Mouse (Mus musculus) limb, embryonic 15.5 days (tissue): ENCODE results near the gene Rab4a. TPM values are rescaled to one million over a fixed set of nuclear protein-coding genes. Genes with fewer than 3 reads are reported as not detected.

Experiments used
- ATAC-seq: fragments of 200-750 bp; cut with Nextera tagmentation; 2 replicates; pipeline ENCODE4 v1.8.0; 2017; ENCODE audit warnings: low read depth, moderate TSS enrichment; ENCODE audit not compliant: insufficient number of reproducible peaks, low FRiP score, low TSS enrichment
- H3K27ac ChIP-seq: fragments of 300-500 bp; sonication (generic); 2 replicates; pipeline ENCODE4 v1.5.1; 2015; ENCODE audit warnings: moderate library complexity, mild to moderate bottlenecking, inconsistent platforms
- H3K27me3 ChIP-seq: fragments of 300-500 bp; sonication (generic); 2 replicates; pipeline ENCODE4 v1.6.1; 2015; ENCODE audit warnings: inconsistent platforms
- H3K36me3 ChIP-seq: fragments of 300-500 bp; sonication (generic); 2 replicates; pipeline ENCODE4 v1.6.1; 2015; ENCODE audit warnings: inconsistent platforms
- H3K4me1 ChIP-seq: fragments of 300-500 bp; sonication (generic); 2 replicates; pipeline ENCODE4 v1.6.1; 2015; ENCODE audit warnings: inconsistent platforms
- H3K4me2 ChIP-seq: fragments of 300-500 bp; sonication (generic); 2 replicates; pipeline ENCODE4 v1.6.1; 2015; ENCODE audit warnings: mild to moderate bottlenecking, inconsistent platforms
- H3K4me3 ChIP-seq: fragments of 300-500 bp; sonication (generic); 2 replicates; pipeline ENCODE4 v1.5.1; 2015; ENCODE audit warnings: mild to moderate bottlenecking, inconsistent platforms
- H3K9ac ChIP-seq: fragments of 300-500 bp; sonication (generic); 2 replicates; pipeline ENCODE4 v1.6.1; 2015; ENCODE audit warnings: inconsistent platforms
- H3K9me3 ChIP-seq: fragments of 300-500 bp; sonication (generic); 2 replicates; pipeline ENCODE4 v1.6.1; 2016; ENCODE audit warnings: inconsistent platforms
- WGBS: fragments of 180-500 bp; shearing (Covaris S2); methylation state at CpG from one replicate; pipeline ENCODE4 v1.1.7; 2015; 5-methylcytosine and 5-hydroxymethylcytosine counted together
- polyA plus RNA-seq: library from polyadenylated mRNA; unstranded; fragments of >200 nt; fragmentation: Nextera tagmentation; extraction: Ambion mirVana; gene quantifications from 2 replicates; pipeline ENCODE4 v1.2.1, GENCODE M21; 2015

Gene Rab4a
- polyA plus RNA-seq, 1 experiment from 2014 or later, result 40.6 TPM

DNA sequence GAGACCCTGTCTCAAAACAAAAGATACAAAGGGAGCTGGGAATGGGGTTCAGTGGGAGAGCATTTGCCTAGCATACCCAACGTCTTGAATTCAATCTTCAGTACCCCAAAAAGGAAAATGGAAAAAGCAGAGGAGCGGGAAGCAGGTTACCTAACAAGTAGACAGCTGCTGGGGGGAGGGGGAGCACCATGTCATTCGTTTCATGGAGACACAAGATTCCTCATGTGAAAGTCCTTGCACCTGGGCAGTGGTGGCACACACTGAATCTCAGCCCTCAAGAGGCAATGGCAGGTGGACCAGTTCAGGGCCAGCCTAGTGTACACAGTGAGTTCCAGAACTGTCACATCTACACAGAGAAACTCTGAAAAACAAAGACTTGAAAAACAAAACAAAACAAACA is 51.6 kb downstream of the Rab4a start:
- H3K9me3 ChIP-seq, result no peaks in the 10 kb centered on the region
- 81% methylated on average over 3 of the region's 3 CpGs for WGBS
- no peaks in the 10 kb centered on the region for H3K36me3 ChIP-seq
- no peak overlapping the region for H3K27ac ChIP-seq
- H3K4me1 ChIP-seq, result peaks cover 12% of the 10 kb centered on the region
- H3K9ac ChIP-seq, result no peak overlapping the region
- H3K4me3 ChIP-seq, result no peak overlapping the region
- ATAC-seq, result no peak
- H3K4me2 ChIP-seq, result no peak overlapping the region
- peaks cover 5% of the 10 kb centered on the region for H3K27me3 ChIP-seq

GRCm38 (mm10) chr8:123858574-123858940 is 52.8 kb downstream of the Rab4a start:
- peaks cover 12% of the 10 kb centered on the region for H3K4me1 ChIP-seq
- peak overlapping the region; percentile 98 for H3K4me2 ChIP-seq
- peak overlapping the region; percentile 65; the same call in 1 of the 2 replicates for H3K9ac ChIP-seq
- H3K27ac ChIP-seq, result no peak overlapping the region; the same call in 1 of the 2 replicates
- H3K36me3 ChIP-seq, result no peaks in the 10 kb centered on the region
- no peak for ATAC-seq
- WGBS, result under 1% methylated on average over 17 of the region's 17 CpGs
- H3K27me3 ChIP-seq, result peaks cover 12% of the 10 kb centered on the region
- peak overlapping the region; percentile 88 for H3K4me3 ChIP-seq
- H3K9me3 ChIP-seq, result no peaks in the 10 kb centered on the region

DNA sequence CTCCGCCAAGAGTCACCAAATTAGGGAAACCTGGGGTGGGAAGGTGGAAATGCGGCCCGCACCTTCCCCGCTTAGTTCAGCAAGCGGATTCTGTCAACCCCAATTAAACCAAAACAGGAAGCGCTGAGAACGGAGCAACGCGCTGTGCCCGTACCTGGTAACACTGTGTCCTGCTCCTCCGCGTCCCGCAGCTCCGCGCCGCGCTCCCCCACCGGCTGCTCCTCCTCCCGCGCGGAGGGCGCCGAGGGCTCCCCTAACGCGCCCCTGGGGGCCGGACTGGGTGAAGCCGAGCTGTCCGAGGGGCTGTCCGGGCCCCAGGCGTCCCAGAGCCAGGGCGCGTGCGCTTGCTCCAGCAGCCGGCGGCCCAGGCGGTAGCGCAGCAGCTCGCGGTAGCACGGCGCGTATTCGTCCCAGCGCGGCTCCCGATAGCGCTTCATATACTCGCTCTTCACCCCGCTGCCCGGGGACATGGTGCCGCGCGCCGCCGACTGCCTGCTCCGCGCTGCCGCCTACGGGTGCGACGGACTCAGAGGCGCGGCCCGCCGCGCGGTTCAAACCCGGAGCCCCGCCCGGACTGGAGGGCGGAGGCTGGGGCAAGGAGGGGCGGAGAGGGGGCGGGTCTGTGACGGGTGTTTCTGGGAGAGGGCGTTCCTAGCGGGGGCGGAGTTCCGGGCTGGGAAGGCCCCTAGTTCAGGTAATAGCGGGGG is 53.3 kb downstream of the Rab4a start:
- peak overlapping the region; percentile 88 for H3K4me3 ChIP-seq
- no peaks in the 10 kb centered on the region for H3K36me3 ChIP-seq
- WGBS, result under 1% methylated on average over 79 of the region's 79 CpGs
- peaks cover 12% of the 10 kb centered on the region for H3K4me1 ChIP-seq
- H3K9me3 ChIP-seq, result no peaks in the 10 kb centered on the region
- peak overlapping the region; percentile 65 for H3K9ac ChIP-seq
- peak overlapping the region; percentile 54; the same call in 1 of the 2 replicates for H3K27ac ChIP-seq
- peak overlapping the region; percentile 98 for H3K4me2 ChIP-seq
- peaks cover 18% of the 10 kb centered on the region for H3K27me3 ChIP-seq
- peak; percentile 93 for ATAC-seq

GRCm38 (mm10) chr8:123859648-123860259 is 54.0 kb downstream of the Rab4a start, which contains the start of gene Ccsap:
Gene Ccsap, minus strand, starts transcription at chr8:123860209.
- peak; percentile 66 for ATAC-seq
- WGBS, result 1% methylated on average over 48 of the region's 48 CpGs
- Histone ChIP-seq H3K36me3 (no peaks in the 10 kb centered on the region), H3K9ac (peak within 1 kb of the TSS; percentile 65), H3K27ac (peak within 1 kb of the TSS; percentile 54; the same call in 1 of the 2 replicates), H3K9me3 (no peaks in the 10 kb centered on the region), H3K4me1 (peaks cover 12% of the 10 kb centered on the region), H3K4me3 (peak within 1 kb of the TSS; percentile 88), H3K27me3 (peaks cover 20% of the 10 kb centered on the region), H3K4me2 (peak within 1 kb of the TSS; percentile 98)

GRCm38 (mm10) chr8:123860386-123860785 is 54.6 kb downstream of the Rab4a start:
- no peaks in the 10 kb centered on the region for H3K9me3 ChIP-seq
- 71% methylated on average over 4 of the region's 4 CpGs for WGBS
- peaks cover 20% of the 10 kb centered on the region for H3K27me3 ChIP-seq
- H3K4me2 ChIP-seq, result peak overlapping the region; percentile 98; the same call in 1 of the 2 replicates
- H3K4me1 ChIP-seq, result peaks cover 12% of the 10 kb centered on the region
- H3K27ac ChIP-seq, result no peak overlapping the region
- H3K36me3 ChIP-seq, result no peaks in the 10 kb centered on the region
- no peak overlapping the region for H3K4me3 ChIP-seq
- ATAC-seq, result no peak
- H3K9ac ChIP-seq, result no peak overlapping the region

DNA sequence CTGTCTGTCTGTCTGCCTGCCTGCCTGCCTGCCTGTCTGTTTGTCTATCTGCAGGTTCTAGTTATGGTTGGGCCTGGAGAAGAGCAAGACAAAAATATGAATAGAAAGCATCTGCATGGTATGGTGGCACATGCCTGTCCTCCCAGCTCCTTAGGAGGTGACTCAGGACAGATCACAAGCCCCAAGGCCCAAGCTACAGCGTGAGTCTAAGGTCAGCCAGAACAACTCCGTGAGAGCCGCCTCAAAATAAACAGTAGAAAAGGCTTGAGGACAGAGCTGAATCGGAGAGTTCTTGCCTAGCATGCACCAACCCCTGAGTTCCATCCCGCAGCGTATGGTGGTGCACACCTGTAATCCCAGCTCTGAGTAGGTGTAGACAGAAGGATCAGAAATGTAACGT is 60.0 kb downstream of the Rab4a start:
- ATAC-seq, result no peak
- Histone ChIP-seq H3K27me3 (peaks cover 22% of the 10 kb centered on the region), H3K4me1 (no peaks in the 10 kb centered on the region), H3K9me3 (no peaks in the 10 kb centered on the region), H3K36me3 (no peaks in the 10 kb centered on the region), H3K27ac (no peak overlapping the region), H3K9ac (no peak overlapping the region), H3K4me2 (no peak overlapping the region), H3K4me3 (no peak overlapping the region)
- WGBS, result 76% methylated on average over 7 of the region's 7 CpGs

GRCm38 (mm10) chr8:123866971-123867370 is 61.2 kb downstream of the Rab4a start:
- Histone ChIP-seq H3K9me3 (no peaks in the 10 kb centered on the region), H3K27ac (no peak overlapping the region), H3K4me1 (no peaks in the 10 kb centered on the region), H3K36me3 (no peaks in the 10 kb centered on the region), H3K4me3 (no peak overlapping the region), H3K27me3 (peaks cover 20% of the 10 kb centered on the region; the same call in 1 of the 2 replicates), H3K4me2 (no peak overlapping the region), H3K9ac (no peak overlapping the region)
- no peak for ATAC-seq
- WGBS, result 34% methylated on average over 5 of the region's 5 CpGs

DNA sequence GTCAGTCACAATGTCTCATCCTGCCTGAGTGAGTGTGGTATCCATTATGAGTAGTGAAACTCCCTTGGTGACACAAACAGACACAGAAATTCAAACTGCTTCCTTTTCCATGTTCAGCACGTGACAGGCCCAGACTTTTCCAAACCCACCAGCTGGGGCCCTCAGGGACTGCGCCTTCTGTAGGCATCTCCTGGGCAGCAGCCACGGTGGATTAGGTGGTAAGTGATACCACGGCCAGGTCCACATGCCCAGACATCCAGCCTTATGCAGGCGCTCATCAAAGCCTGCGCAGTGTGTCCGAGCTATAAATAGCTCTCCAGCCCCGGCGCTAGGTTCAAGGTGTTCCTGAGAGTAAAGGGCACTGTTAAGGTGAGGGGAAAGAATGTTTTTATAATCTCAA is 66.3 kb downstream of the Rab4a start:
- H3K4me1 ChIP-seq, result no peaks in the 10 kb centered on the region
- H3K9ac ChIP-seq, result no peak overlapping the region
- H3K36me3 ChIP-seq, result no peaks in the 10 kb centered on the region
- no peak overlapping the region for H3K27ac ChIP-seq
- 0 out of 2 replicates have a peak, but pooled peaks have one; percentile 35 for ATAC-seq
- no peak overlapping the region for H3K4me2 ChIP-seq
- no peaks in the 10 kb centered on the region for H3K9me3 ChIP-seq
- WGBS, result 60% methylated on average over 9 of the region's 9 CpGs
- H3K27me3 ChIP-seq, result no peaks in the 10 kb centered on the region
- H3K4me3 ChIP-seq, result no peak overlapping the region

- H3K4me3 ChIP-seq, result no peak overlapping the region
- H3K36me3 ChIP-seq, result no peaks in the 10 kb centered on the region
- no peaks in the 10 kb centered on the region for H3K9me3 ChIP-seq
- H3K9ac ChIP-seq, result no peak overlapping the region
- no peak overlapping the region for H3K4me2 ChIP-seq
- H3K4me1 ChIP-seq, result no peaks in the 10 kb centered on the region
- H3K27me3 ChIP-seq, result no peaks in the 10 kb centered on the region
- 81% methylated on average over 6 of the region's 6 CpGs for WGBS
- H3K27ac ChIP-seq, result no peak overlapping the region
- ATAC-seq, result no peak
Observed at GRCm38 (mm10) chr8:123873364-123873763, 67.6 kb downstream of the Rab4a start.

DNA sequence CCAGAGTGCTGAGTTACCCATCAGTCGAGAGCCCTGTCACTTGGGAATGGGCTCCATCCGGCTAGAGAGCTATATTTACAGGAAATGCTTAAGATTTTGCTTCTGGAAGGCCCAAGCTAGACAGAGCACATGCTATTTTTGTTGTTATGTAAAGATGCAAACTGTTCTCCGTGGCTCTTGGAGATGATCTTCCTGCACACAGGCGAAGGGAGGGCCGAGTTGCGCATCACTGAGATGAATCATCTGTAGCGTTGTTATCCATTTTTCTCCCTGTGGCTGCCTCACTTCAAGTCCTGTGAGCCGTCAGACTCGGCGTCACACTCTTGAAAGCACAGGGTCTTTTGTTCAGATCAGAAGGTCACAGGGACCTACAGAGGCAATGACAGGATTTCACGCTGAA is 68.5 kb downstream of the Rab4a start:
- no peaks in the 10 kb centered on the region for H3K4me1 ChIP-seq
- WGBS, result 83% methylated on average over 11 of the region's 11 CpGs

GRCm38 (mm10) chr8:123877865-123878264 is 72.1 kb downstream of the Rab4a start:
- Histone ChIP-seq H3K36me3 (no peaks in the 10 kb centered on the region), H3K4me2 (no peak overlapping the region), H3K9me3 (no peaks in the 10 kb centered on the region), H3K27ac (no peak overlapping the region), H3K4me1 (no peaks in the 10 kb centered on the region), H3K4me3 (no peak overlapping the region), H3K27me3 (no peaks in the 10 kb centered on the region; the same call in 1 of the 2 replicates), H3K9ac (no peak overlapping the region)
- WGBS, result 59% methylated on average over 2 of the region's 2 CpGs
- no peak for ATAC-seq

More for the DNA sequence above, 68.5 kb downstream of the Rab4a start:
- H3K36me3 ChIP-seq, result no peaks in the 10 kb centered on the region
- no peaks in the 10 kb centered on the region for H3K27me3 ChIP-seq
- no peak overlapping the region for H3K27ac ChIP-seq
- ATAC-seq, result no peak
- H3K9me3 ChIP-seq, result no peaks in the 10 kb centered on the region
- no peak overlapping the region for H3K9ac ChIP-seq
- no peak overlapping the region for H3K4me3 ChIP-seq
- no peak overlapping the region for H3K4me2 ChIP-seq

- Histone ChIP-seq H3K36me3 (no peaks in the 10 kb centered on the region), H3K4me1 (peaks cover 13% of the 10 kb centered on the region), H3K9me3 (no peaks in the 10 kb centered on the region), H3K27me3 (peaks cover 10% of the 10 kb centered on the region), H3K9ac (no peak overlapping the region), H3K4me2 (no peak overlapping the region), H3K4me3 (no peak overlapping the region), H3K27ac (no peak overlapping the region)
- no peak for ATAC-seq
- WGBS, result 64% methylated on average over 10 of the region's 10 CpGs
Observed at GRCm38 (mm10) chr8:123880271-123880670, 74.5 kb downstream of the Rab4a start.
